Mouse (Mus musculus) intestine, embryonic 14.5 days (tissue): ENCODE measurements around the gene Kcnq4. TPM values are rescaled to one million over a fixed set of nuclear protein-coding genes. Genes with fewer than 3 reads are reported as not detected.

Experiments
- ATAC-seq: fragments of 200-750 bp; cut with Nextera tagmentation; replicated peaks from 2 replicates; pipeline ENCODE4 v1.8.0; 2017; ENCODE audit warnings: low read depth, moderate number of reproducible peaks, moderate TSS enrichment, moderate library complexity; ENCODE audit not compliant: low FRiP score, low TSS enrichment
- DNase-seq: peaks from one replicate; pipeline ENCODE4 v3.0.0-alpha.2; 2018; ENCODE audit warnings: low spot score
- H3K27ac ChIP-seq: fragments of 300-500 bp; sonication (generic); 2 replicates; pipeline ENCODE4 v1.5.1; 2014; ENCODE audit warnings: low read depth, mild to moderate bottlenecking, control low read depth
- H3K27me3 ChIP-seq: fragments of 300-500 bp; sonication (generic); replicated peaks from 2 replicates; pipeline ENCODE4 v1.6.1; 2014; ENCODE audit warnings: low read length, control low read depth; ENCODE audit not compliant: control insufficient read depth, insufficient read depth
- H3K36me3 ChIP-seq: fragments of 300-500 bp; sonication (generic); 2 replicates; pipeline ENCODE4 v1.6.1; 2014; ENCODE audit warnings: low read length, control low read depth; ENCODE audit not compliant: control insufficient read depth, insufficient read depth
- H3K4me1 ChIP-seq: fragments of 300-500 bp; sonication (generic); replicated peaks from 2 replicates; pipeline ENCODE4 v1.6.1; 2014; ENCODE audit warnings: low read length, control low read depth, mixed read lengths; ENCODE audit not compliant: control insufficient read depth, insufficient read depth
- H3K4me2 ChIP-seq: fragments of 300-500 bp; sonication (generic); 2 replicates; pipeline ENCODE4 v1.6.1; 2014; ENCODE audit warnings: low read length
- H3K4me3 ChIP-seq: fragments of 300-500 bp; sonication (generic); 2 replicates; pipeline ENCODE4 v1.5.1; 2014; ENCODE audit warnings: low read depth, low read length, control low read depth, mixed read lengths
- H3K9ac ChIP-seq: fragments of 300-500 bp; sonication (generic); 2 replicates; pipeline ENCODE4 v1.6.1; 2014; ENCODE audit warnings: mild to moderate bottlenecking, low read length
- H3K9me3 ChIP-seq: fragments of 300-500 bp; sonication (generic); 2 replicates; pipeline ENCODE4 v1.6.1; 2016; ENCODE audit warnings: low read length, control low read depth; ENCODE audit not compliant: control insufficient read depth
- WGBS: fragments of 180-500 bp; shearing (Covaris S2); extraction: QIAGEN DNeasy Blood & Tissue Kit; methylation state at CpG from one replicate; pipeline ENCODE4 v1.1.7; 2014; 5-methylcytosine and 5-hydroxymethylcytosine counted together
- polyA plus RNA-seq: library from polyadenylated mRNA; unstranded; fragments of >200 nt; fragmentation: Nextera tagmentation; extraction: Ambion mirVana; gene quantifications from 2 replicates; pipeline ENCODE4 v1.2.1, GENCODE M21; 2014

Gene Kcnq4
- polyA plus RNA-seq, 1 experiment from 2014 or later = 2.1 TPM

DNA sequence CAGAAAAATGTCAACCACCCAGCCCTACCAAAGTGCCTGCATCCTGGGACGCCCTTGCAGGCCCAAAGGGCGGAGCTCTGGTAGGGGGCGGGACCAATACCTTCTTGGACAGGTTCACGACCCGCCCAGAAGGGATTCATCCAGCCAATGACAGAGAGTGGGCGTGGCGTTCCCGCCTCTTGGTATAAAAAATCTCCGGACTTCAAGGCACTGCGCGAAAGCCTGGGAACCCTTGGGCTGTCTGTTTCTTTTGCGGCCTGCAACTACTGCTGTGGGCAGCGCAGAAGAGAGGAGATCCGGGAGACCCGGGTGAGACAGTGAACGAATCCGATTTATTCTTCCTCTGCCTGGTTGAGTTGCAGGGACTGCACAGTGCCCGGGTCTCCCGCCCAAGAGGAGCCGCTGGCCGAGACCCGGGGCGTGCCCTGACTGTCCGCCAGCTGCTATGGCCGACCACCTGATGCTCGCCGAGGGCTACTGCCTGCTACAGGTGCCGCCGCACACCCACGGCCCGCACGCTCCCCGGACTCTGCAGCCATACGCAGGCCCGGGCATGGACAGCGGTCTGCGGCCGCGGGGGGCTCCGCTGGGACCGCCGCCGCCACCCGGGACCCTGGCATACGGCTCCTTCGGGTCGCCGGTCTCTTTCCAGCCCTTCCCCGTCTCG lies 81.9 kb downstream of the Kcnq4 start, which contains the start of gene Cited4:
Gene Cited4, plus strand, starts transcription at position 215 of the 667 bp plus-strand sequence.
- Histone ChIP-seq H3K9ac (peak within 1 kb of the TSS; percentile 39), H3K4me1 (0 out of 2 replicates have a peak, but pooled peaks cover 3% of the 10 kb centered on the region), H3K36me3 (no peaks in the 10 kb centered on the region), H3K27me3 (peaks cover 18% of the 10 kb centered on the region), H3K4me2 (peak within 1 kb of the TSS; percentile 99), H3K27ac (no peak within 1 kb of the TSS), H3K4me3 (peak within 1 kb of the TSS; percentile 48), H3K9me3 (no peaks in the 10 kb centered on the region)
- under 1% methylated on average over 48 of the region's 50 CpGs for WGBS
- DNase-seq (peak; percentile 91), ATAC-seq (peak; percentile 94)

DNA sequence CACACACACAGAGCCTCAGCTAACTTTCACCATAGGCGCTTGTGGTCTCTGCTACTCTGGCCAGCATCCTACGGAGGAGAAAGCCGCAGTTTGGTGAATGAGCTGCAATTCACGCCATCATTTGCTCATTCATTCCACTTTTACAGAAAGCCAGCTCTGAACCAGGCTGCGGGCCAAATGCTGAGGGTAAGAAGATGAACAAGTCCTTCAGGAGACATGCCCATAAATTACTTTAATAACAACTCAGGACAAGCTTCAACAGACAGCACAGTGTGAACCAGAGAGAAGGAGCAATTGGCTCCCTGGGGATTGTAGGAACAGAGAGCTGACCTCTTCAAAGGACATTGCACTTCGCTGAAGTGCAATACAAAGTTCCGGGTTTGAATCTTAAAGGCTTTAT lies 82.6 kb downstream of the Kcnq4 start:
- H3K27me3 ChIP-seq = peaks cover 18% of the 10 kb centered on the region
- H3K4me1 ChIP-seq = 0 out of 2 replicates have a peak, but pooled peaks cover 3% of the 10 kb centered on the region
- no peak overlapping the region for H3K4me2 ChIP-seq
- H3K4me3 ChIP-seq = no peak overlapping the region
- no peaks in the 10 kb centered on the region for H3K9me3 ChIP-seq
- no peaks in the 10 kb centered on the region for H3K36me3 ChIP-seq
- ATAC-seq = no peak
- no peak overlapping the region for H3K27ac ChIP-seq
- no peak overlapping the region for H3K9ac ChIP-seq
- no peak for DNase-seq
- WGBS = 51% methylated on average over 7 of the region's 7 CpGs

- Histone ChIP-seq H3K9me3 (no peaks in the 10 kb centered on the region), H3K27ac (no peak overlapping the region), H3K27me3 (peaks cover 18% of the 10 kb centered on the region), H3K4me1 (0 out of 2 replicates have a peak, but pooled peaks cover 3% of the 10 kb centered on the region), H3K9ac (no peak overlapping the region), H3K4me2 (no peak overlapping the region), H3K36me3 (no peaks in the 10 kb centered on the region), H3K4me3 (no peak overlapping the region)
- ATAC-seq (no peak), DNase-seq (no peak)
- 39% methylated on average over 4 of the region's 4 CpGs for WGBS
These were observed 83.2 kb downstream of the Kcnq4 start for GRCm38 (mm10) chr4:120665144-120665700.

DNA sequence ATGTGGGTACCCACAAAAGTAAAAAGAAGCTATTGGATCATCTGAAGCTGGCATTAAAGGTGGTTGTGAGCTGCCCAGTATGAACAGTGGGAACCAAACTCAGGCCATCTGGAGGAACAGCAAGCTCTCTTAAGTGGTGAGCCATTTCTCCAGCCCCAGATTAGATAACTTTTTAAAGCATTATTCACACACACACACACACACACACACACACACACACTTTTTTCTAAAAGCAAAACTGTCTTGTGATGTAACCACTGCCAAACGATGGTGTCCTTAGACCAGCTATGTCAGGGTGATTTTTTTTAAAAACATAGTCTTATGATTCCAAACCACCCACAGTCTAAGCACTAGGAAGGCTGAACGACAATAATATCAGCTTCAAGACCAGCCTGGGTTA lies 83.8 kb downstream of the Kcnq4 start:
- no peak overlapping the region for H3K4me2 ChIP-seq
- H3K27me3 ChIP-seq = peaks cover 18% of the 10 kb centered on the region
- WGBS = 86% methylated on average over 2 of the region's 2 CpGs
- H3K27ac ChIP-seq = no peak overlapping the region
- DNase-seq (no peak), ATAC-seq (no peak)
- H3K4me1 ChIP-seq = 0 out of 2 replicates have a peak, but pooled peaks cover 3% of the 10 kb centered on the region
- H3K9ac ChIP-seq = no peak overlapping the region
- H3K4me3 ChIP-seq = no peak overlapping the region
- no peaks in the 10 kb centered on the region for H3K36me3 ChIP-seq
- no peaks in the 10 kb centered on the region for H3K9me3 ChIP-seq

- H3K27me3 ChIP-seq = no peaks in the 10 kb centered on the region
- no peak for DNase-seq
- no peak overlapping the region for H3K4me2 ChIP-seq
- no peaks in the 10 kb centered on the region for H3K36me3 ChIP-seq
- H3K9me3 ChIP-seq = no peaks in the 10 kb centered on the region
- 72% methylated on average over 4 of the region's 4 CpGs for WGBS
- no peak overlapping the region for H3K27ac ChIP-seq
- H3K4me1 ChIP-seq = no peaks in the 10 kb centered on the region
- H3K4me3 ChIP-seq = no peak overlapping the region
- no peak overlapping the region for H3K9ac ChIP-seq
- ATAC-seq = no peak
These were observed 87.9 kb downstream of the Kcnq4 start for GRCm38 (mm10) chr4:120660485-120660884.

- Histone ChIP-seq H3K27me3 (peaks cover 3% of the 10 kb centered on the region; the same call in 1 of the 2 replicates), H3K4me3 (no peak overlapping the region), H3K9me3 (no peaks in the 10 kb centered on the region), H3K27ac (no peak overlapping the region), H3K4me2 (no peak overlapping the region), H3K9ac (no peak overlapping the region), H3K36me3 (no peaks in the 10 kb centered on the region), H3K4me1 (no peaks in the 10 kb centered on the region)
- ATAC-seq = no peak
- WGBS = 70% methylated on average over 8 of the region's 8 CpGs
- DNase-seq = no peak
These were observed 92.5 kb downstream of the Kcnq4 start for GRCm38 (mm10) chr4:120655898-120656297.

GRCm38 (mm10) chr4:120650208-120650592 lies 98.2 kb downstream of the Kcnq4 start:
- peaks cover 37% of the 10 kb centered on the region for H3K27me3 ChIP-seq
- H3K4me2 ChIP-seq = peak overlapping the region; percentile 84
- DNase-seq (no peak), ATAC-seq (no peak)
- H3K4me1 ChIP-seq = peaks cover 3% of the 10 kb centered on the region; the same call in 1 of the 2 replicates
- no peak overlapping the region for H3K9ac ChIP-seq
- H3K27ac ChIP-seq = no peak overlapping the region
- no peaks in the 10 kb centered on the region for H3K9me3 ChIP-seq
- no peaks in the 10 kb centered on the region for H3K36me3 ChIP-seq
- WGBS = 20% methylated on average over 7 of the region's 7 CpGs
- H3K4me3 ChIP-seq = peak overlapping the region; percentile 33

GRCm38 (mm10) chr4:120649369-120650207 lies 98.8 kb downstream of the Kcnq4 start:
- Histone ChIP-seq H3K4me3 (peak overlapping the region; percentile 33), H3K9ac (peak overlapping the region; percentile 29), H3K9me3 (no peaks in the 10 kb centered on the region), H3K27ac (no peak overlapping the region), H3K27me3 (peaks cover 37% of the 10 kb centered on the region), H3K4me1 (peaks cover 3% of the 10 kb centered on the region; the same call in 1 of the 2 replicates), H3K4me2 (peak overlapping the region; percentile 84), H3K36me3 (no peaks in the 10 kb centered on the region)
- WGBS = 5% methylated on average over 55 of the region's 55 CpGs
- ATAC-seq (peak; percentile 57), DNase-seq (peak; percentile 57)
